Mouse (Mus musculus) heart, adult 2 months (tissue): ENCODE measurements around the gene Ccdc163.

Source experiments
- CTCF ChIP-seq: fragments of 200-600 bp; IDR thresholded peaks from 2 replicates; pipeline ENCODE4 v1.8.1; 2022; ENCODE audit warnings: antibody characterized with exemption, mild to moderate bottlenecking, moderate library complexity
- POLR2A ChIP-seq: fragments of 200-500 bp; IDR thresholded peaks from 2 replicates; pipeline ENCODE4 v1.6.1; 2011; ENCODE audit warnings: mild to moderate bottlenecking, low read depth, low read length, control low read depth; ENCODE audit not compliant: insufficient read depth

- TF ChIP-seq POLR2A (no peak), CTCF (no peak)
Observed at GRCm38 (mm10) chr4:116782171-116782570, 73.9 kb downstream of the Ccdc163 start.
